Mouse (Mus musculus): ENCODE data around the gene March1.

March1 gene

GRCm38 (mm10) chr8:66430639-66431038, 812.9 kb downstream of the March1 start:
- no peak for DNase-seq

- no peak for DNase-seq
Observed at GRCm38 (mm10) chr8:66433577-66433976, 815.9 kb downstream of the March1 start.

GRCm38 (mm10) chr8:66436804-66437203, 819.1 kb downstream of the March1 start:
- DNase-seq = no peak

GRCm38 (mm10) chr8:66437929-66438328, 820.2 kb downstream of the March1 start:
- no peak for DNase-seq

GRCm38 (mm10) chr8:66438468-66438867, 820.8 kb downstream of the March1 start:
- DNase-seq = no peak

GRCm38 (mm10) chr8:66441123-66441522, 823.4 kb downstream of the March1 start:
- DNase-seq = no peak

- DNase-seq = no peak
Observed at GRCm38 (mm10) chr8:66442778-66443177, 825.1 kb downstream of the March1 start.

GRCm38 (mm10) chr8:66444141-66444540, 826.4 kb downstream of the March1 start:
- DNase-seq = no peak

GRCm38 (mm10) chr8:66445351-66445750, 827.7 kb downstream of the March1 start:
- no peak for DNase-seq

- DNase-seq = peak; percentile 2
Observed at GRCm38 (mm10) chr8:66450691-66451090, 833.0 kb downstream of the March1 start.

- DNase-seq = no peak
Observed at GRCm38 (mm10) chr8:66457057-66457456, 839.4 kb downstream of the March1 start.

GRCm38 (mm10) chr8:66469821-66470220, 852.1 kb downstream of the March1 start:
- no peak for DNase-seq

- no peak for DNase-seq
Observed at GRCm38 (mm10) chr8:66476880-66477279, 859.2 kb downstream of the March1 start.

GRCm38 (mm10) chr8:66486084-66486763, 868.5 kb downstream of the March1 start, which contains the start of gene Tma16:
Gene Tma16 (minus strand): TSS chr8:66486530.
- peak; percentile 73 for DNase-seq

GRCm38 (mm10) chr8:66488556-66488955, 870.9 kb downstream of the March1 start:
- no peak for DNase-seq

GRCm38 (mm10) chr8:66490624-66491023, 872.9 kb downstream of the March1 start:
- no peak for DNase-seq

- DNase-seq = no peak
Observed at GRCm38 (mm10) chr8:66494496-66494895, 876.8 kb downstream of the March1 start.

- peak; percentile 15 for DNase-seq
Observed at GRCm38 (mm10) chr8:66495726-66496125, 878.0 kb downstream of the March1 start.

- DNase-seq = no peak
Observed at GRCm38 (mm10) chr8:66496998-66497577, 879.4 kb downstream of the March1 start.

- DNase-seq = no peak
Observed at GRCm38 (mm10) chr8:66503381-66503780, 885.7 kb downstream of the March1 start.

- no peak for DNase-seq
Observed at GRCm38 (mm10) chr8:66511537-66511936, 893.8 kb downstream of the March1 start, which contains the start of gene Tktl2. Gene Tktl2 (plus strand): TSS chr8:66511756.

GRCm38 (mm10) chr8:66519149-66519548, 901.4 kb downstream of the March1 start:
- DNase-seq = no peak

- DNase-seq = no peak
Observed at GRCm38 (mm10) chr8:66520576-66520975, 902.9 kb downstream of the March1 start.

Data from cerebellum, adult 11-12 months (tissue).